Mouse (Mus musculus) heart, postnatal 0 days (tissue): ENCODE measurements around the gene Vsnl1. TPM values are rescaled to one million over a fixed set of nuclear protein-coding genes. Genes with fewer than 3 reads are reported as not detected.

Experiments
- ATAC-seq: fragments of 200-750 bp; cut with Nextera tagmentation; 2 replicates; pipeline ENCODE4 v1.8.0; 2017; ENCODE audit warnings: low read depth, moderate number of reproducible peaks, moderate library complexity; ENCODE audit not compliant: insufficient read depth
- DNase-seq: peaks from one replicate; pipeline ENCODE4 v3.0.0-alpha.2; 2016; ENCODE audit warnings: low spot score
- H3K27ac ChIP-seq: fragments of 300-500 bp; sonication (generic); 2 replicates; pipeline ENCODE4 v1.5.1; 2014; ENCODE audit warnings: low read depth, mild to moderate bottlenecking
- H3K27me3 ChIP-seq: fragments of 300-500 bp; sonication (generic); 2 replicates; pipeline ENCODE4 v1.6.1; 2014; ENCODE audit warnings: low read length, mixed read lengths; ENCODE audit not compliant: control insufficient read depth, insufficient read depth
- H3K36me3 ChIP-seq: fragments of 300-500 bp; sonication (generic); replicated peaks from 2 replicates; pipeline ENCODE4 v1.6.1; 2014; ENCODE audit warnings: low read length, mixed read lengths; ENCODE audit not compliant: control insufficient read depth, insufficient read depth
- H3K4me1 ChIP-seq: fragments of 300-500 bp; sonication (generic); 2 replicates; pipeline ENCODE4 v1.6.1; 2014; ENCODE audit warnings: antibody characterized with exemption; ENCODE audit not compliant: control insufficient read depth, insufficient read depth
- H3K4me2 ChIP-seq: fragments of 300-500 bp; sonication (generic); 2 replicates; pipeline ENCODE4 v1.6.1; 2014; ENCODE audit warnings: low read depth, mild to moderate bottlenecking, low read length, moderate library complexity
- H3K4me3 ChIP-seq: fragments of 300-500 bp; sonication (generic); 2 replicates; pipeline ENCODE4 v1.5.1; 2014; ENCODE audit warnings: low read depth, low read length
- H3K9ac ChIP-seq: fragments of 300-500 bp; sonication (generic); replicated peaks from 2 replicates; pipeline ENCODE4 v1.6.1; 2014; ENCODE audit warnings: low read depth, low read length, mixed read lengths
- H3K9me3 ChIP-seq: fragments of 300-500 bp; sonication (generic); replicated peaks from 2 replicates; pipeline ENCODE4 v1.6.1; 2016; ENCODE audit warnings: low read length; ENCODE audit not compliant: control insufficient read depth
- CTCF ChIP-seq: IDR thresholded peaks from 2 replicates; pipeline ENCODE4 v1.5.1; 2016; ENCODE audit warnings: antibody characterized with exemption, control low read depth, low read depth
- EP300 ChIP-seq: IDR thresholded peaks from 2 replicates; pipeline ENCODE4 v1.6.1; 2016; ENCODE audit warnings: antibody characterized with exemption, low read depth
- WGBS: fragments of 180-500 bp; shearing (Covaris S2); extraction: QIAGEN DNeasy Blood & Tissue Kit; methylation state at CpG from one replicate; pipeline ENCODE4 v1.1.7; 2014; 5-methylcytosine and 5-hydroxymethylcytosine counted together
- polyA plus RNA-seq: library from polyadenylated mRNA; unstranded; fragments of >200 nt; fragmentation: Nextera tagmentation; extraction: Ambion mirVana; gene quantifications from 2 replicates; pipeline ENCODE4 v1.2.1, GENCODE M21; 2015
- total RNA-seq: library from RNA; depleted of rRNA; stranded (reverse); fragments of >200 nt; gene quantifications from 2 replicates; pipeline ENCODE4 v1.2.3, GENCODE M21; 2014; ENCODE audit warnings: low replicate concordance

Vsnl1 gene
- total and polyA plus RNA-seq, 2 experiments from 2014 or later = 1.6 to 2.9 TPM

- H3K9me3 ChIP-seq = no peaks in the 10 kb centered on the region
- no peak overlapping the region for H3K4me3 ChIP-seq
- DNase-seq = no peak
- ATAC-seq = no peak
- no peak overlapping the region for H3K27ac ChIP-seq
- TF ChIP-seq CTCF (no peak), EP300 (no peak)
- H3K9ac ChIP-seq = no peak overlapping the region
- no peaks in the 10 kb centered on the region for H3K36me3 ChIP-seq
- H3K4me2 ChIP-seq = no peak overlapping the region
- H3K27me3 ChIP-seq = peaks cover 45% of the 10 kb centered on the region; the same call in 1 of the 2 replicates
- H3K4me1 ChIP-seq = 0 out of 2 replicates have a peak, but pooled peaks cover 4% of the 10 kb centered on the region
- 37% methylated on average over 1 of the region's 1 CpGs for WGBS
Observed at GRCm38 (mm10) chr12:11433716-11434115, 2.7 kb downstream of the Vsnl1 start.

DNA sequence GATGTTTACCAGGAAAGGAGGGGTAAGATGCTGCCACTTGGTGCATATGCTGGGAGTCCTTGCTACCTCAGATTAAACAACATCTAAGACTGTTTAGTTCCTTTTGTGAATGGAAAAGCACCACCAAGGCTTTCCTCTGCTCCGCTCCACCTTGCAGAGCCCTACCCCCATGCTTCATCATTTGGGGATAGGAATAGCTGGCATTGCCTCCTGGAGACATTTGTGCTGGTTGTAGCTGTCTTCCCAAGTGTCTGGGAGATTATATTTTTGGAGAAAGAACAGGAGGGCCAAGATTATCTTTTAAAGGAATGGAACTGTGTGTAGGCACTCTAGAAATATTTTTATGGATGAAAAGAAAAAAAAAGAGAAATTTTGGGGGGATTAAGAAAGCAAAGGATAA is 3.3 kb downstream of the Vsnl1 start:
- H3K27me3 ChIP-seq = peaks cover 39% of the 10 kb centered on the region; the same call in 1 of the 2 replicates
- no peak overlapping the region for H3K4me2 ChIP-seq
- no peak overlapping the region for H3K4me3 ChIP-seq
- TF ChIP-seq EP300 (no peak), CTCF (no peak)
- no peaks in the 10 kb centered on the region for H3K9me3 ChIP-seq
- ATAC-seq (no peak), DNase-seq (no peak)
- 89% methylated on average over 1 of the region's 1 CpGs for WGBS
- H3K9ac ChIP-seq = no peak overlapping the region
- no peaks in the 10 kb centered on the region for H3K36me3 ChIP-seq
- 0 out of 2 replicates have a peak, but pooled peaks cover 4% of the 10 kb centered on the region for H3K4me1 ChIP-seq
- H3K27ac ChIP-seq = no peak overlapping the region

GRCm38 (mm10) chr12:11427396-11427795 is 9.0 kb downstream of the Vsnl1 start:
- no peak overlapping the region for H3K9ac ChIP-seq
- H3K27ac ChIP-seq = no peak overlapping the region
- no peaks in the 10 kb centered on the region for H3K9me3 ChIP-seq
- ATAC-seq (no peak), DNase-seq (no peak)
- H3K4me2 ChIP-seq = no peak overlapping the region
- H3K4me1 ChIP-seq = no peaks in the 10 kb centered on the region
- H3K27me3 ChIP-seq = no peaks in the 10 kb centered on the region
- H3K4me3 ChIP-seq = no peak overlapping the region
- 64% methylated on average over 4 of the region's 4 CpGs for WGBS
- H3K36me3 ChIP-seq = no peaks in the 10 kb centered on the region
- no peak for TF ChIP-seq EP300
- TF ChIP-seq CTCF = no peak

DNA sequence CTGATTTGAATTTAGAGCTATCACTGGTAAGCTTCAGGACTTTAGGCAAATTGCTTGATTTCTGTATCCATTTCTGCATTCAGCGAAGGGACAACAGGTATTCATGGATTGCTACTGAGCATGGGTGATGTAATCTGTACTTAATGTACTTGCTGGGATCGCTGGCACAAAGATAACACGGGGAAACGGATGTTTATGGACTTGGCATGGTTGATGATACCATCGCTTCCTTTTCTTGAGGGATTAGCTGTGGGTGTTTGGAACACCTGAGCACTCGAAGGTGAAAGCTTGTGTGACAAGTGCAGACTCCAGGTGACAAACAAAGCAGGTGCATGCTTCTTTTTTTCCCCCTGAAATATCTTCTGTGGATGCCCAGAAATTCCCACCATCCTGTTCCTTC is 18.3 kb downstream of the Vsnl1 start:
- no peak overlapping the region for H3K4me2 ChIP-seq
- no peaks in the 10 kb centered on the region for H3K9me3 ChIP-seq
- TF ChIP-seq EP300 (no peak), CTCF (no peak)
- no peak overlapping the region for H3K4me3 ChIP-seq
- WGBS = 66% methylated on average over 6 of the region's 6 CpGs
- H3K27ac ChIP-seq = no peak overlapping the region
- no peak for ATAC-seq
- DNase-seq = no peak
- H3K27me3 ChIP-seq = no peaks in the 10 kb centered on the region
- no peaks in the 10 kb centered on the region for H3K36me3 ChIP-seq
- H3K9ac ChIP-seq = no peak overlapping the region
- H3K4me1 ChIP-seq = no peaks in the 10 kb centered on the region

DNA sequence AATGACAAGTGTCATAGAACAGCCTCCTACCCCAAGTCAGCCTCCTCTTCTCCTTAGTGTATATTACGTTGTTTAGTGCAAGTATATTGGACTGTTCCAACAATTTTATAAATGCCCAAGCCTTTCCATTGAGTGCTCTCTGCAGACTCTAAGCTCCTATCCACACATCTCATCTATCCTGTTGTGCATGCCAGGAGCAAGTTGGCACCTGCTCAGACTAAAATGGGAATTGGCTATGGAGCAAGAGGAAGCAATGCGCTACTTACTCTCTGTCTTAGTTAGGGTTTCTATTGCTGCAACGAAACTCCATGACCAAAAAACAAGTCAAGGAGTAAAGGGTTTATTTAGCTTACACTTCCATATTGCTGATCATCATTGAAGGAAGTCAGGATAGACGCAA is 28.7 kb downstream of the Vsnl1 start:
- Histone ChIP-seq H3K27ac (no peak overlapping the region), H3K4me2 (no peak overlapping the region), H3K27me3 (no peaks in the 10 kb centered on the region), H3K4me3 (no peak overlapping the region), H3K9me3 (no peaks in the 10 kb centered on the region), H3K9ac (no peak overlapping the region), H3K4me1 (no peaks in the 10 kb centered on the region), H3K36me3 (no peaks in the 10 kb centered on the region)
- WGBS = 82% methylated on average over 4 of the region's 4 CpGs
- ATAC-seq = no peak
- no peak for DNase-seq
- TF ChIP-seq CTCF = no peak
- TF ChIP-seq EP300 = no peak

- Histone ChIP-seq H3K27me3 (no peaks in the 10 kb centered on the region), H3K9ac (no peak overlapping the region), H3K4me2 (no peak overlapping the region), H3K4me1 (no peaks in the 10 kb centered on the region), H3K27ac (no peak overlapping the region), H3K9me3 (no peaks in the 10 kb centered on the region), H3K4me3 (no peak overlapping the region), H3K36me3 (no peaks in the 10 kb centered on the region)
- no peak for ATAC-seq
- TF ChIP-seq EP300 (no peak), CTCF (no peak)
- 78% methylated on average over 6 of the region's 6 CpGs for WGBS
- no peak for DNase-seq
Observed at GRCm38 (mm10) chr12:11398791-11399190, 37.6 kb downstream of the Vsnl1 start.
